Mouse (Mus musculus): ENCODE results near the gene Ulk4.
"Not testable (repeated sequence)": the region's sequence is repeated elsewhere in the genome, so short reads cannot be mapped to it uniquely, and the experiment has no call there.

Ulk4 gene

DNA sequence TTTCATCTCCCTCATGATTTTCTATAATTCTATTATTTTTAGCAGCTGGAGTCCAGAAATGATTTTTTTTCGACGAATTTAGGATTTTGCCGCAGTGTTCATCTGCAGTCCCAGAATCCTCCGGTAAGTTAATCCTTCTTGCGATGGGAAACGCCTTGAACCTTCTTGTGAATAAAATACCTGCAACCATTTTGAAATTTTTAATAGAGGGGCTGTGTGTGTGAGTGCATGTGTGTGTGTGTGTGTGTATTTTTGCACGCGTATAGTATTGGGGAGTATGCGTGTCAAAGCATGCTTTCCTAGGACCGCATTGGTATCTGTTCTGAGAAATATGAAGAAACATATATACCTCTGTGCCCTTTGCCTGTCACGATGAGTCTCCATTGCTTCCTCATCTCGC, 347.0 kb downstream of the Ulk4 start:
- DNase-seq = no peak

- no peak for DNase-seq
These were observed 347.9 kb downstream of the Ulk4 start, which contains the start of gene Ctnnb1 for GRCm38 (mm10) chr9:120929081-120929480. Ctnnb1 (plus strand) TSS chr9:120929216.

- no peak for DNase-seq
These were observed 349.9 kb downstream of the Ulk4 start for GRCm38 (mm10) chr9:120926939-120927606.

DNA sequence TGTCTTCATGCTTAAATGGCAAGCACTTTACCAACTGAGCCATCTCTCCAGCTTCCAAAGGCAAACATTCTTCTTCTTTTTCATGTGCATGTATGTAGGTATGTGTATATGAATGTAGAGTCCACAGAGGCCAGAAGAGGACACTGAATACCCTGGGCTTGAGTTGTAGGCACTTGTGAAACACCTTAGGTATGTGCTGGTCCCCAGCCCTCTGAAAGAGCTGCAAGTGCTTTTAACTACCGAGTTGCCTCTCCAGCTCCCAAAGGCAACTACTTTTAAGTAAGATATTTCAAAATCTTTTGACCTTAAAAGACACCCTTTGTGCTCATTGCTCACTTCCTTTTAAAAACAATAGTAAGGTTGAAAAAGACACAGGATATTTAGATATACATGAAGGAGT, 350.9 kb downstream of the Ulk4 start:
- no peak for DNase-seq

- no peak for DNase-seq
These were observed 357.9 kb downstream of the Ulk4 start for GRCm38 (mm10) chr9:120919130-120919529.

GRCm38 (mm10) chr9:120918642-120919041, 358.4 kb downstream of the Ulk4 start:
- no peak for DNase-seq

DNA sequence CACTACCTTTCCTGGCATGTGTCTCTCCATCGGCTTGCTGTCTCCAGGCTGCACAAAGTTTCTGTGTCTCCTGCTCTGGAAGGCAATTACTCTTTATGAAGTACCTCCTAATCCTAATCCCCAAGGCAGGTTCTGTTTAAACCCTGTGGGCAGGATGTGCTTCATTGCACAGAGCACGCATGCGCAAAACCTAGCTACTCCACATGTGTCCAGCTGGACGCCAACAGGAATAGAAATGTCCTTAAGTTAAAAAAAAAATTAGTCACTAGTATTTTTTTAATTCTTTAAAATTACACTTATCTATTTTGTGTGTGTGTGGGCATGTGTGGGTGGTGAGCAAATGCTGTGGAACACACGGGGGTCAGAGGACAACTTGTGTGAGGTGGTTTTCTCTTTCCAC, 358.8 kb downstream of the Ulk4 start:
- DNase-seq = no peak

DNA sequence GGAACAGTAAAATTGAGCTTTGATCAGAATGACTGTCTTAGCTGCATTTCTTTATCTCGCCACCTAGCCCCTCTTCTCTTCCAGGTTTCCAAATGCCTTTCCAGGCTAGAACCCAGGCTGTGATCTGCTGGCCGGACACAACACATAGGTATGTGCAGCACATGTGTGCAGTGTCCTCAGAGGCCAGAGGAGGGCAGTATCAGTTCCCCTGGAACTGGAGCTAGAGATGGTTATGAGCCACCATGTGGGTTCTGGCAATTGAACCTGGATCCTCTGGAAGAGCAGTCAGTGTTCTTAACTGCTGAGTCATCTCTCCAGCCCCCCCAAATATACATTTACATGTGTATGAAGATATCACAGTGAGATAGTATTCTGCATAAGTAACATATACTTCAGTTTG, 359.4 kb downstream of the Ulk4 start:
- not testable (repeated sequence) for DNase-seq

GRCm38 (mm10) chr9:120914877-120915459, 362.0 kb downstream of the Ulk4 start:
- DNase-seq = peak; percentile 12 to 24

- no peak for DNase-seq
These were observed 362.6 kb downstream of the Ulk4 start for GRCm38 (mm10) chr9:120914429-120914828.

DNA sequence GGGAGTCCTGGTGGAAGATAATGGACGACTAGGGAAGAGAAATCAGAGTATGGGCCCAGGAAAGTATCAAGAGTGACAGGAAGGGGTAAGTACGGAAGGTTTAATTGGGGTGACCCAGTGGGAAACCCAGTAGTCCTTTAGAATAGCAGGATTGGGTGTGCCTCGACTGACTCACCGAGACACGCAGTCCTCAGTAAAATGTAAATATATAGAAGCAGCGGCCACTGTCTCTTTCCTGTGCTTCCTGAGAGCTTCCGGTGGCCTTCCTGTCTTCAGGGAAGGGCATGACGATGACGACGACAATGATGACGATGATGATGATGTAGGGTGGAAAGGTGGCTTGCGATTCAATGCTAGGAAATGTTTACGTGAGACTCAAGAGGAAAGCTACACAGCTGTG, 363.8 kb downstream of the Ulk4 start:
- DNase-seq = no peak

DNA sequence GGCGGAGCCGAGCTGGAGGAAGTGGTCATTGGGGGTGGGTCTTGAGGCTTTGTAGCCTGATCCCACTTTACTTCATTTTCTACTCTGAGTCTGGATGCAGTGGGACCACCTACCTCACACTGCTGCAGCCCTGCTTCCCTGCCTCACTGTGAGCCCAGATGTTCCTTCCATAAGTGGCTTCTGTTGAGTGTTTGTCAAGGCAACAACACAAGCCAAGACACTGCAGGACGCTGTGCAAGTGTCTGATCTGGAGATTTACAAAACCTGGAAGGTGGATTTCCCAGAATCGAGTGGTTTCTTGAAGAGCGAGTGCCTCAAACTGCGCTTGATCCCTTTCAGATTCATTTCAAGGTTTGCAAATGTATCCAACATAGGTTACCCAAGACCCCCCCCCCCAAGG, 368.5 kb downstream of the Ulk4 start:
- no peak for DNase-seq
